Mouse (Mus musculus) urinary bladder, adult 2 months (tissue): ENCODE measurements around the gene Vmn1r180. TPM values are rescaled to one million over a fixed set of nuclear protein-coding genes. Genes with fewer than 3 reads are reported as not detected.
"Not testable (repeated sequence)": the region's sequence is repeated elsewhere in the genome, so short reads cannot be mapped to it uniquely, and the experiment has no call there.

Experiments used
- DNase-seq: peaks from one replicate; pipeline ENCODE4 v3.0.0; 2022; ENCODE audit warnings: low spot score
- polyA plus RNA-seq: library from polyadenylated mRNA; depleted of rRNA; stranded (reverse); fragments of >200 nt; gene quantifications from 2 replicates; pipeline ENCODE4 v1.2.3, GENCODE M21; 2012; rRNA removed

The Vmn1r180 gene
- not detected in 2 replicates for polyA plus RNA-seq

GRCm38 (mm10) chr7:23950332-23950731 is at the start of gene Vmn1r180:
Vmn1r180 (plus strand) TSS chr7:23950632.
- DNase-seq: no peak

GRCm38 (mm10) chr7:23926678-23927077 is 23.8 kb upstream of the Vmn1r180 start, which contains the start of gene Vmn1r179:
Vmn1r179 (plus strand) TSS chr7:23926978.
- DNase-seq: no peak

- not testable (repeated sequence) for DNase-seq
Observed at GRCm38 (mm10) chr7:23968044-23968443, 17.6 kb downstream of the Vmn1r180 start.

GRCm38 (mm10) chr7:23974315-23974714 is 23.9 kb downstream of the Vmn1r180 start, which contains the start of gene Vmn1r181:
Vmn1r181 (plus strand) TSS chr7:23974615.
- not testable (repeated sequence) for DNase-seq

GRCm38 (mm10) chr7:24001391-24001790 is 51.0 kb downstream of the Vmn1r180 start, which contains the start of gene V1rd19:
V1rd19 (plus strand) TSS chr7:24001691.
- DNase-seq: no peak

Other genes with a start within 250 kb of the Vmn1r180 start
- not detected in 2 replicates for gene Vmn1r173, start 249.9 kb upstream of the Vmn1r180 start, polyA plus RNA-seq
- gene Vmn1r174, start 198.4 kb upstream of the Vmn1r180 start, polyA plus RNA-seq: not detected in 2 replicates
- gene Vmn1r175, start 140.0 kb upstream of the Vmn1r180 start, polyA plus RNA-seq: not detected in 2 replicates
- not detected in 2 replicates for gene Vmn1r176, start 113.3 kb upstream of the Vmn1r180 start, polyA plus RNA-seq
- not detected in 2 replicates for gene Vmn1r177, start 84.2 kb upstream of the Vmn1r180 start, polyA plus RNA-seq
- not detected in 2 replicates for gene Vmn1r178, start 58.6 kb upstream of the Vmn1r180 start, polyA plus RNA-seq
- gene Vmn1r179, start 23.7 kb upstream of the Vmn1r180 start, polyA plus RNA-seq: not detected in 2 replicates
- not detected in 2 replicates for gene Vmn1r181, start 24.0 kb downstream of the Vmn1r180 start, polyA plus RNA-seq
- not detected in 2 replicates for gene V1rd19, start 51.1 kb downstream of the Vmn1r180 start, polyA plus RNA-seq
- not detected in 2 replicates for gene Vmn1r183, start 102.6 kb downstream of the Vmn1r180 start, polyA plus RNA-seq
- gene Zfp180, start 131.3 kb downstream of the Vmn1r180 start, polyA plus RNA-seq: 17.2 and 19.1 TPM in 2 replicates
- gene Zfp112, start 161.7 kb downstream of the Vmn1r180 start, polyA plus RNA-seq: 4.6 and 5.1 TPM in 2 replicates
- gene Zfp235, start 183.5 kb downstream of the Vmn1r180 start, polyA plus RNA-seq: 10.6 and 12.9 TPM in 2 replicates
- 1.1 TPM in 2 replicates for gene Zfp114, start 224.4 kb downstream of the Vmn1r180 start, polyA plus RNA-seq